Mouse (Mus musculus) cerebellum, adult 8-10 months (tissue): ENCODE data around the gene Pnpla7.
A peak's percentile ranks its signal among the peaks of the same experiment; 100 is the strongest.

Source experiments
- DNase-seq: peaks from one replicate; pipeline ENCODE4 v3.0.0; 2022

Gene Pnpla7

DNA sequence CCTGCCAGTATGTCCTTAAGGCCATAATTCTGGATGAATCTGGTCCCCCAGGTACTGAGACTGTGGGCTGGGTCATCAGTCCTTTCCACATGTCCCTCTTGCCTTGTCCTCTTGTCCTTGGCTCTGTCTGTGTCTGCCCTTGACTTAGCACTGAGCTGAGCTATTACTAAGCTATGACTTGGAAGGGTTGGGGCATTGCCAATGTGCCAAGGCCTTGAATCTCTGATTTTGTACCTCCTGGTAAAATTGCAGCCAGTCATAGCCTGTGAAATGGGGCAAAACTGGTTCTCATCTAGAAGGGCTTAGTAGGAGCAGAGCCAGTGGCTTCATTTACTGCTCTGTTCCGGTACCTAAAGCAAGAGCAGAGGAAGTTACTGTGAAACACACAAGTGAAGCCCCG, 20.6 kb downstream of the Pnpla7 start:
- DNase-seq = no peak

DNA sequence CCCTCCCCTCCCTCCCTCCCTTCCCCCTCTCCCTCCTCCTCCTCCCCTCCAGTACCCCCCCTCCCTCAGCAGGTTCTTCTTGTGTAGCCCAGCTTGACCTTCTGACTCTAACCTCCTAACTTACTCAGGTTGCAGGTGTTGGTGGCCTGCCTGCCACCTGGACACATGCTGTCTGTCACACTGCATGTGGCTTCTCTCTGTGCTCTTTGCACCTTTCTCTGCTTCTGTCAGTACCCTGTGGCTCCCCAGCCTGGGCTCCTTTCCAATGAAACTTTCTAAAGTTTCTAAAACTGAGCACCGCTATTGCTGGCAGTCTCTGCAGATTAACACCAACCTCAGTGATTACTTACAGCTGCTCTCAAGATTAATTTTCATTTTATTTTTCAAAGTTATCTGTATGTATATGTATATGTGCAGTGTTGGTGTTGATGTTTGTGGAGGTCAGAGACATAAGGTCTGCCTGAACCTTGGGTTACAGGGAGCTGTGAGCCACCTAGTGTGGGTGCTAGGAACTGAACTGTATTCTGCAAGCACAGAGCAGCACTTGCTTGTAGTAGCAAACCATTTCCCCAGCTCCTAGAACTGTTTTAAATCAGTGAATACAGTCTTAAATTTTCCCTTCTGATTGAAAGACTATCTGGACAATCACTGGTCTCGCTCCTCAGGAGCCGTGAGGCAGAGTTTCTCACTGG, 24.9 kb downstream of the Pnpla7 start:
- DNase-seq = no peak

DNA sequence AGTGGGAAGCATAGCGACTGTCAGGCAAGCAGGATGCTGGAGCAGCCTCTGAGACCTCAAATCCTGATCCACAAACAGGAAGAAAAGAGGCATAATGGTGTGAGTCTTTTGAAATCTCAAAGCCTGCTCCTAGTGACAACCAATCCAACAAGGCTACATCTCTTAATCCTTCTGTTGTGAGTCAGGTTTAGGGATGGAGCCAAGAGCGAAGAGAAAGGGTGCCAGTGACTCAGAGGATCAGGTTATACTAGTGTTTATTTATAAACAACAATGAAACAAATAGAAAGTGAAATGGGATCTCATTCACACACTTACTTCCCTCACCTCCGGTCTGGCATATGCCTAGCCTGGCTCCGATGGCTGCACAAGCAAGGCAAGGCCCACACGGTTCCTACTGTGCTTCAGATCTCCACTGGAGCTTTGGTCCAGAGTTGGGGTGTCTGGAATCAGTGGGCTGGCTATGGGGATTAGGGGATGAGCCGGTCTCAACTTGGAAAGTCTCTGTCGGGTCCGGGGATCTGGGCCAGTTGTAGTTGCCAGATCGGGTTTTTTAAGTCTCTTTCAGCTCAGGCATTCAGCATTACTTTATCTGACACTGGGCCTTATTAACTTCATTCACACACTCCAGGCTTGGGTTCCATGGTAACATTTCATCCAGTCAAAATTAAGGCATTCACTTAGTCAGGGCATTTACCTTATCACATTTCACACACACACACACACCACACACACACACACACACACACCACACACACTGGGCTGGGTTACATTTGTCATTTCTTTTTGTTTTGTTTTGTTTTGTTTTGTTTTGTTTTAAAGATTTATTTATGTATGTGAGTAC, 28.3 kb downstream of the Pnpla7 start:
- DNase-seq = no peak

DNA sequence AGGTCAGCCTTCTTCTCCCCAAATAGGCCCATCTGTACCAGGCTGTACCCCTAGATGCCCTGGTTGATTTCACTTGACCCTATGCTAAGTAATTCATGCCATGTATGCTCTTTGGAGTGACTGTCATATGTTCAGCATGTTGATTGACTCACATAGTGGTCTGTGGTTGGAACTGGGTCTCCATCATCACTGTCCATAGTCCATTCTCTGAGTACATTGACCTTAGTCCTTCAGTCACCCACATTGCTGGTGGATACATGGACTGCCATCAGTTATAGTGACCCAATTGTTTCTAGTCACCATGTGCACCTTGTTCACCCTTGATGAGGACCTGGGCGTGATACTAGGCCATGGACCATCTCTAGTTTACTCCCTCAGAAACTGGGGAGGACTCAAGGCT, 30.9 kb downstream of the Pnpla7 start:
- DNase-seq = no peak

DNA sequence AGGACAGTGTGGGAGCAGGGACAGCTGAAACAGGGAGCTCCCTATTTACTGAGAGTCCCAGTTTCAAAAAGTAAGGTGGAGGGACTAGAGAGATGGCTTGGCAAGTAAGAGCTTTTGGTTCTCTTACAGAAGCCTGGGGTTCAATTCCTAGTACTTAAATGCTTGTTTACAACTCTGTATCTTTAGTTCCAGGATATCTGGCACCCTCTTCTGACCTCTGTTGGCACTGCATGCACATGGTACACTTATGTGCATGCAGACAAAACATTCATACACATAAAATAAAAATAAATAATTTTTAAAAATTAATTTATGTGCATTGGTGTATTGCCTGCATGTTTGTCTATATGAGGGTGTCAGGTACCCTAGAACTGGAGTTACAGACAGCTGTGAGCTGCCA, 32.4 kb downstream of the Pnpla7 start:
- DNase-seq = no peak

DNA sequence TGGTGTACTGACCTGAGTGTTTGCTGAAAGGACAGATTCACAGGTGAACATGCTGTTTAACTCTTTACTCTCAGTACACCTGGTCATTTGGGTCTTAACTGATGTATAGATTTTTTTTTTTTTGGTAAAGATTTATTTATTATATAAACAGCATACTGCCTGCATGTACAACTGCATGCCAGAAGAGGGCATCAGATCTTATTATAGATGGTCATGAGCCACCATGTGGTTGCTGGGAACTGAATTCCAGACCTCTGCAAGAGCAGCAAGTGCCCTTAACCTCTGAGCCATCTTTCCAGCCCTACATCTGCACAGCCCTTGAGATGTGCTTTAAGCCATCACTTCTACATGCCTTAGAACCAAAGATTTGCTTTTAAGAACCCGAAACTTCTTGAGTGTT, 46.8 kb downstream of the Pnpla7 start:
- DNase-seq = no peak

DNA sequence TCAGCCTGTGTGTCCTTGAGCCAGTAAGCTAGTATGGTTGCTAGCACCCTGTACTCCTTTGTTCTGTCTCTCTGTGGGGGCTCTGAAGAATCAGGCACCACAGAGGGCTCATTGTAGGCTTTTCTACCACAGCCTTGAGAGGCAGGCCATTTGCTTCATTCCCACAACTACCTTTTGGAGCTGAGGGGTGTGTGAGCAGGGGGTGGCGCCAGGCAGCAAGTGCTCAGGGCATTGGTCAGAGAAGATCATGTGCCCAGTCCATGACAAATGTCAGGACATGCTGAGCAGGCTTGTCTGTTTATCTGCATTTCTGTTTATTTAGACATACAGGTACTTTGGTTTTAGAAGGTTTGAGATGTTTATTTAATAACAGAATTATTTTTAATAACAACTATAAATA, 49.3 kb downstream of the Pnpla7 start:
- no peak for DNase-seq

DNA sequence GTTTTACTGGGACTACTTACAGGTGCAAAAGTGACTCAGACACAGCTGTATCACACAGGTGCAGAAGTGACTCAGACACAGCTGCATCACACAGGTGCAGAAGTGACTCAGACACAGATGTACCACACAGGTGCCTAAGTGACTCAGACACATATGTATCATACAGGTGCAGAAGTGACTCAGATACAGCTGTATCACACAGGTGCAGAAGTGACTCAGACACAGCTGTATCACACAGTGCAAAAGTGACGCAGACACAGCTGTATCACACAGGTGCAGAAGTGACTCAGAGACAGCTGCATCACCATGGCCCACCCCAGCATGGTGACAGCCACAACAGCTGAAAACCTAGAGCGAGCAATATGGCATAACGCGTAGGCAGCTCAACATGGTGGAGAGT, 59.2 kb downstream of the Pnpla7 start:
- no peak for DNase-seq

DNA sequence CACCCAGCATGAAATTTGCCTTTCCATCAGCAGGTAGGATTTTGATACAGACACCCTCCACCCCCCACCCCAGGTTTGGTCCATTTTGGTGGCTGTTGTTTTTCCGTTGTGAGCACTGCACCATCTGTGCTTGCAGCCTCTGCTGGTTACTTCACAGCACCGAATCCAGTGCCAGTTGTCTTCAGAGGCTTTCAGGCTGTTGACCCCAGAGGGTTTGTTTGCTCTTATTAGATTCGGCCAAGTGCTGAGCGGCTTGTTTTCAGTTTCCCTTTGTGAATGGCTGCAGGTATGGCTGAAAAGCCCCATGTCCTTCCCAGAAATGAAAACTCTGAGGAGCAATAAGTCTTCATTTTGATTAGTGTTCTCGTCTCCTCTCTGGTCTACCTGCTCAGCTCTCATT, 64.3 kb downstream of the Pnpla7 start:
- DNase-seq = no peak

DNA sequence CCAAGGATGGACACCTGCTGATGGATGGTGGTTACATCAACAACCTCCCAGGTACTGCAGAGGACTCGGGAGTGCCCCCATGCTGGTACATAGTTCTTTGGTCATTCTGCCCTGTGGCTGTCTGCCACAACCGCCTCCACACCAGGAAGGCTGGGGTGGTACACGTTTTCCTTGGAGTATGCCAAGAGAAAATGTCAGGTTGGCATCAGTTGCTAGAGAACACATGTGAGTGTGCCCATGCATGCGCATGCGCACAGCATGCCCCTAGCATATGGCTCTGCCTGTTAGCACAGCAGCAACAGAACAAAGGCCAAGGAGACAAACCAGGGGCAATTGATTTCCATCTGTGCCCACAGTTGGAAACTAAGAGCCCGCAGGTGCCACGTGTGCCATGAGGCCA, 75.1 kb downstream of the Pnpla7 start:
- DNase-seq = peak; percentile 71

DNA sequence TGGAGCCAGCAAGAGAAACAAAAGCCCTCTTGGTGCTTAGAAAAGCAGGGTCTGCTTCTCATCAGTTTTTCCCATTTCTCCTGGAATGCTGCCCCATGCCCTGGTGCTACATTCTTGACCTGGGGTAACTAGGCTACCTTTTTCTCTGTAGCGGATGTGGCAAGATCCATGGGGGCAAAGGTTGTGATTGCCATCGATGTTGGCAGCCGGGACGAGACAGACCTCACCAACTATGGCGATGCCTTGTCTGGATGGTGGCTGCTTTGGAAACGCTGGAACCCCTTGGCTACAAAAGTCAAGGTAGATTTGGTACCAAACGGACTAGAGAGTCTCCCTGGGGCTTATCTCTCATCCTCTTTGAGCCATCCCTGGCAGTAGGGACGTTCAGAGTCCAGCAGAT, 75.6 kb downstream of the Pnpla7 start:
- DNase-seq = no peak

DNA sequence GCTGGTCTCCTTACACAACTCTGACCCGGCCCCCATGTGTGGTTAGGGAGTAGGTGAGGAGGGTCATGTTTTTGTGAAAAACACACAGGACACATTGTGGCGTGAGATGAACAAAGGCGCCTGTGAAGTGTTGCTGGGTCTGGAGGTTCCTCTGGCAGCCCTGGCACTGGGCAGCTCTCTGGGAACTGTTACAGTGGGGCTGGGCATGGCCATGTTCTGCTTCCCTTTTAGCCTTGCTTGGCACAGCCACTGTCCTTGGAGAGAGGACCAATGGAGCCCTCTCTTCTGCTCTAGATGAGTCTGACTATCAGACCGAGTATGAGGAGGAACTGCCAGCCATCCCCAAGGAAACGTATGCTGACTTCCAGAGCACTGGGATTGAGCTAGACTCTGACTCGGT, 77.3 kb downstream of the Pnpla7 start:
- no peak for DNase-seq

DNA sequence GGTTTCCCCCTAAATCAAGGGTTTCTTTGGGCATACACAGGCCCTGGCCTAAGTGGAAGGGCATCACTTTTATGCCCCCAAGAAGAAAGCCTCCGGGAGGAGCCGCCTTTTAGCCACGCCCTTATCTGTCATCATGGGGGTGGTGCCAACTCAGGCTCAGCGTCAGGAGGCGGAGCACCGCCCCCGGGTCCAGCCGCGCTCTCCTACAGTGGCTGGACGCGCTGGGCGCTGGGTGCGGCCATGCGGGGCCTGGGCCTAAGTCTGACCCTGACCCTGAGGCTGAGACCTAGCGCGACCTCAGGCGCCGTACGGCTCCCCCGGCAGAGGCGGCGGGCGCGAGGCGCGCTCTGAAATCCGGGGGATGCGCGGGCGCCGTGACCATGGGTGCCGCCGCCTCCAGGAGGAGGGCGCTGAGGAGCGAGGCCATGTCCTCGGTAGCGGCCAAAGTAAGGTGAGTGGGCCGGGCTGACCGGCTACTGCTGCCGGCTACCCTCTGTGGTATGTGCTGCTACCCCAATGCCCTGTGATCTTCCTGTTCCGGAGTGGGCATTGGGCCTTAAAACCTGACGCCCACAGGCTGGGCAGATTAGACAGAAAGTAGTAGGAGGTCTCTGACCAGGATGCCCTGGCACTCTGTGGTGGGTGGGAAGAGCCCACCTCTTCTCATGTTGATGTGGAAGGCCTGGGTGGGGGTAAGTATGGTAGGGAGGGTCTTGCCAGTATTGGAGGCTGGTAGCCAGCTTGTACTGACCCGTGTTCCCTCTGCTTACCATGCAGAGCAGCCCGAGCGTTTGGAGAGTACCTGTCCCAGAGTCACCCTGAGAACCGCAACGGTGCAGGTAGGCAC, 78.6 kb downstream of the Pnpla7 start, which contains the start of gene Nsmf:
Gene Nsmf (plus strand): TSS at position 135 of the 847 bp plus-strand sequence.
- DNase-seq = peak; percentile 81

DNA sequence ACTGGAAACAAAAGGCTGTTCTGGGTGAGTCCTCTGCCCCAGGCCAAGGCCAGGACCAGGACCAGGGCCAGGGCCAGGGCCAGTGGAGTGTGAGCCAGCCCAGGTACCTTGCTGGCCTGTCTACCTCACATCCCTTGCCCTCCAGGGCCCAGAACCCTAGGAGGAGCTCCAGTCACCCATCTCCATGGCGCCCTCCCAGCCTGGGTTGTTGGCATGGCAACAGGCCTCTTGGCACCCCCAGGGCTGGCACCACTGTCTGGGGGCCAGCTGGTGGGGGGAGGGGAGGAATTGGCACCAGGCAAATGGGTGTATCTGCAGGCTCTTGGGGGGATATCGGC, 79.2 kb downstream of the Pnpla7 start:
- peak; percentile 48 for DNase-seq

DNA sequence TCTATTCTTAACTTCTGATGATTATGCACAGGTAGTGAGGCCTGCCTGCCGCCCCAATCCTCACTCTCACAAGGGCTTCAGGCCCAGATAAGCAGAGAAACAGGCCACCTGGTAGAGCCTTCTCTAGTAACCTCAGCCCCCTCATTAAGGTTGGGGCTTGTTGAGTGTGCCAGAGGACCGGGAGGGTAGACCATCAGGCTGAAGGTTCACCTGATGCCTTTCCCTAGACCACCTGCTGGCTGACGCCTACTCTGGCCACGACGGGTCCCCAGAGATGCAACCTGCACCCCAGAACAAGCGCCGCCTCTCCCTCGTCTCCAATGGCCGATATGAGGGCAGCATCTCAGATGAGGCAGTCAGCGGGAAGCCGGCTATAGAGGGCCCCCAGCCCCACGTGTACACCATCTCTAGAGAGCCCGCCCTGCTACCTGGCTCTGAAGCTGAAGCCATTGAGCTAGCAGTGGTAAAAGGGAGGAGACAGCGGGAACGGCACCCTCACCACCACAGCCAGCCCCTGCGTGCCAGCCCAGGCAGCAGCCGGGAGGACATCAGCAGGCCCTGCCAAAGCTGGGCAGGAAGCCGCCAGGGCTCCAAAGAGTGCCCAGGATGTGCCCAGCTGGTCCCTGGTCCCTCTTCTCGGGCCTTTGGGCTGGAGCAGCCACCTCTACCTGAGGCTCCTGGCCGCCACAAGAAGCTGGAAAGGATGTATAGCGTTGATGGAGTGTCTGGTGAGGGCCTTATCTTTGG, 79.7 kb downstream of the Pnpla7 start:
- DNase-seq = no peak

DNA sequence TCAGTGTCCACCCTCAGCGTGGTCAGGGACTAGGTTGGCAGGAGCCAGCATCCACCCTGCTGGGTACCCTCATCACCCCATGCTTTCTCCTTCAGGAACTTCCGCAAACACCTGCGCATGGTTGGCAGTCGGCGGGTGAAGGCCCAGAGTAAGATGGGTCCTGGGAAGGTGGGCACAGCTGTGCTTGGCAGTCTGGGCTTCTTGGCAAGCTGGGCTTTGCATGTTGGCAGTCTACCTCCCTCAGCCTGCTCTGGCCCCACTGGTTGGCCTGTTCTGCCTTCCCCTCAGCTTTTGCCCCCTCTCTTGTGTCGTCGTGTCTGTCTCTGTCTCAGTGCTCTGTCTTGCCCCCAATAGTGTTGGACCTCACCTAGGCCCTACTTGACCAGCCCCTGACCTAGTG, 83.1 kb downstream of the Pnpla7 start:
- no peak for DNase-seq

DNA sequence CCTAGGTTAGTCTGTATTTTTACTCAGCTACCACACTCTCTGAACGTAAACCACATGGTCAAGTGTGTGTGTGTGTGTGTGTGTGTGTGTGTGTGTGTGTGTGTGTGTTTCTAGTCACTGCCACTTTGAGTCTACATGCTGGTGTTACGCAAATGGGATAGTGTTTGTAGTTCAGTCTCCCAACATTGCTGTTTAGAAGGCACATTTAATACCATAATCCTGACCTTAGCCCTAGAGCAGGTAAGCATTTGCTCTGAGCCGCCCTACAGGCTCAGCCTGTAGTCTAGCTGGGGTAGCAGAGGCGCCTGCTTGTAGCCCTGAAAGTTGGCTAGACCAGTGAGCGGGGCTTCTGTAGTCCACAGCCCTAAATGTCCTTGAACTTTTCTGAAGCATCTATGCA, 87.7 kb downstream of the Pnpla7 start:
- no peak for DNase-seq

DNA sequence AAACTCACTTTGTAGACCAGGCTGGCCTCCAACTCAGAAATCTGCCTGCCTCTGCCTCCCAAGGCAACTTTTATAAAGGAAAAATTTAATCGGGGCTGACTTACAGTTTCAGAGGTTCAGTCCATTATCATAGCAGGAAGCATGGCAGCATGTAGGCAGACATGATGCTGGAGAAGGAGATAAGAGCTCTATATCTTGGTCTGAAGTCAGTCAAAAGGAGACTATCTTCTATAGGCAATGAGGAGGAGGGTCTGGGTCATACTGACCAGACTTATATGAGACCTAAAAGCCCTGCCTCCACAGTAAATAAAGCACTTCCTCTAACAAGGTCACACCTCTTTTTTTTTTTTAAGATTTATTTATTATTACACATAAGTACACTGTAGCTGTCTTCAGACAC, 88.5 kb downstream of the Pnpla7 start:
- DNase-seq = no peak

DNA sequence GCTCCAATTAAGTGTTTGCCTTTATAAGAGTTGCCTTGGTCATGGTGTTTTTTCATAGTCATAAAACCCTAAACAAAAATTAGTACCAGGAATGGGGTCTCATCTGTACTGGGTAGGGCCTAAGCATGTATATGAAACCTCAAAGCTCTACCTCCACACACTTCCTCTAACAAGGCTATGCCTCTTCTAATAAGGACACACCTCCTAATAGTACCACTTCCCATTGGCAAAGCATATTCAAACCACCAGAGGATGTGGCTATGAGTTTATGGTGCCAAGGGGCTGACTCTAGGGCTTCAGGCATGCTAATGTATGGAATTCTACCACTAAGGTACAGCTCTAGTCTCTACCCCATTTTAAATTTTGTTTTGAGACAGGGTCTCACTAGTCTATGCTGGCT, 89.7 kb downstream of the Pnpla7 start:
- no peak for DNase-seq

DNA sequence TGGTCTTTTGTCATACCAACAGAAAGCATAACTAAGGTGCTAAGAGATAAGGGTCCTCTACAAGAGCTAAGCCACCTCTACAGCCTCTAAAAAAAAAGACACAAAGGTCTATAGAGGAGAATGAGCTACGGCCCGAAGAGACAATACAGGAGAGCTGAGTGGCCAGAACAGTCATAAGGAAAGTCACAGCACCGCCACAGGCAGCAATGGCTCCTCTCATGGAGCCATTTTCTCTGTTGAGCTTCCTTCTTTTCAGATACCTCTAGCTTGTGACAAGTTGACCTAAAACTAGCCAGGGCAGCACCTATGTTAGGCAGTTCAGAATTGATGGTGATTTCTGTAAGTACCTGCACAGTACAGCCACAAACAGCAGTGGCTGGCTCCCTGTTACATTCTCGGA, 90.7 kb downstream of the Pnpla7 start:
- no peak for DNase-seq

DNA sequence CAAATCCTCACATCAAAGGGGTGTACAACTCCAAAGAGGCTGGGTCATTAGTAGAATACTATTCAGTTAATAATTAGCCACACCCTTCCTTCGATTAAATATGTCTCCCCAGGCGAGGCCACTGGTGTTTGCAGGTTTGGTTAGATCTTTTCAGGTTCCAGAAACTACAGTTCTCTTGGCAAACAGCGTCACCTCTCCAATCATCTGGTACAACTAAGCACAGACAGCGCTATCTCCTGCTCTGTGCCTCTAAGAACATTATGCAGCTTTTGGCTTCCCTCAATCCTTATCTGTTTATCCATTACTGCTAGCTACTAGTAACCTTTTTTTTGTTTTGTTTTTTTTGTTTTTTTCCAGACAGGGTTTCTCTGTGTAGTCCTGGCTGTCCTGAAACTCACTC, 93.7 kb downstream of the Pnpla7 start:
- DNase-seq = no peak

DNA sequence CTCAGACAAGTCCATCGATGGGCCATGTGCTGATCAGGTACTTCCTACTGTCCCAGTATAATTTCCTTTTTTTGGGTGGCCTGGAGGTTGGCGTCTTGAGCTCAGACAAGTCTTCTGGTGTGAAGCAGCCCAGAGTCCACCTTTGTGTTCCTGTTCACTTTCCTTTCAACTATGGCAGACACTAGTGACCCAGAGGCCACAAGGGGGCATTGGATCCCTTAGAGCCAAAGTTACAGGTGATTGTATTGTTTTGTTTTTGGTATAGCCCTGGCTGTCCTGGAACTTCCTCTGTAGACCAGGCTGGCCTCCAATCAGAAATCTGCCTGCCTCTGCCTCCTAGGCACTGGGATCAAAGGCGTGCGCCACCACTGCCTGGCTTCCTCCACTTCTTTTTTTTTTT, 96.6 kb downstream of the Pnpla7 start:
- DNase-seq = no peak

DNA sequence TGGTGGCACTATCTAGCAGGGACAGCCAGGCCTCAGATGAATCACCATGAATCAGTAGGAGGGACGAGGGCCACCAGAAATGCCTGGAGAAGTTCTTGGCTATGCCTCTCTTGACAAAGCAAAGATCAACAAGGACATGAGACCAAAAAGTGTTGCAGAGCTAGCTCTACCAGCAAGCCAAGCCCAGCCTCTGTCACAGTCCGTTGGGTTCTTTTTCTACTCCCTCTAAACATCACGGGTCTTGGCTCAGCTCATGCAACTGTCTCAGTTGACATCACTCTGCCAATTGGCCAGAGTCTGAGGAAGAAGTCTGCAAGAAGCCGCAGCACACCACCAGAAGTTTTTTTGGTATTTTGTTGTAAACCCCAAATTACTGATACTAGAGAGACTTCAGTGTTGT, 99.7 kb downstream of the Pnpla7 start:
- no peak for DNase-seq
